Mouse (Mus musculus) kidney, adult 8-10 months (tissue): ENCODE results near the gene Apba1.

ENCODE experiments used
- DNase-seq, 2 experiments: peaks; one replicate each; pipeline ENCODE4 v3.0.0; 2022

The Apba1 gene

GRCm38 (mm10) chr19:23807371-23807770 is 48.7 kb downstream of the Apba1 start:
- no peak for DNase-seq

GRCm38 (mm10) chr19:23809236-23809635 is 50.5 kb downstream of the Apba1 start:
- DNase-seq, result no peak

- no peak for DNase-seq
These were observed 51.8 kb downstream of the Apba1 start for GRCm38 (mm10) chr19:23810512-23810911.

GRCm38 (mm10) chr19:23810976-23811375 is 52.3 kb downstream of the Apba1 start:
- no peak for DNase-seq

GRCm38 (mm10) chr19:23816762-23817161 is 58.1 kb downstream of the Apba1 start:
- DNase-seq, result no peak

- DNase-seq, result no peak
These were observed 58.5 kb downstream of the Apba1 start for GRCm38 (mm10) chr19:23817196-23817595.

GRCm38 (mm10) chr19:23819882-23820281 is 61.2 kb downstream of the Apba1 start:
- no peak for DNase-seq

- DNase-seq, result no peak
These were observed 63.8 kb downstream of the Apba1 start for GRCm38 (mm10) chr19:23822497-23822896.

- DNase-seq, result no peak
These were observed 64.8 kb downstream of the Apba1 start for GRCm38 (mm10) chr19:23823533-23823932.

- no peak for DNase-seq
These were observed 67.6 kb downstream of the Apba1 start for GRCm38 (mm10) chr19:23826251-23826650.

GRCm38 (mm10) chr19:23830761-23831160 is 72.1 kb downstream of the Apba1 start:
- no peak for DNase-seq

- no peak for DNase-seq
These were observed 75.3 kb downstream of the Apba1 start for GRCm38 (mm10) chr19:23833685-23834682.

GRCm38 (mm10) chr19:23834721-23835120 is 76.0 kb downstream of the Apba1 start:
- no peak for DNase-seq

- DNase-seq, result no peak
These were observed 97.1 kb downstream of the Apba1 start for GRCm38 (mm10) chr19:23855832-23856231.

GRCm38 (mm10) chr19:23858091-23858490 is 99.4 kb downstream of the Apba1 start:
- DNase-seq, result no peak

- no peak for DNase-seq
These were observed 100.1 kb downstream of the Apba1 start for GRCm38 (mm10) chr19:23858781-23859180.

GRCm38 (mm10) chr19:23860151-23860820 is 101.6 kb downstream of the Apba1 start:
- peak; percentile 8 to 21 for DNase-seq

- DNase-seq, result peak; percentile 4 to 15
These were observed 104.0 kb downstream of the Apba1 start for GRCm38 (mm10) chr19:23862736-23863135.

- peak; percentile 76 to 87 for DNase-seq
These were observed 105.3 kb downstream of the Apba1 start for GRCm38 (mm10) chr19:23863959-23864358.

GRCm38 (mm10) chr19:23866045-23866444 is 107.4 kb downstream of the Apba1 start:
- no peak for DNase-seq

GRCm38 (mm10) chr19:23867052-23867451 is 108.4 kb downstream of the Apba1 start:
- DNase-seq, result no peak

- DNase-seq, result no peak
These were observed 108.9 kb downstream of the Apba1 start for GRCm38 (mm10) chr19:23867589-23867988.

- DNase-seq, result no peak
These were observed 115.8 kb downstream of the Apba1 start for GRCm38 (mm10) chr19:23874502-23874901.

GRCm38 (mm10) chr19:23875819-23876218 is 117.1 kb downstream of the Apba1 start:
- no peak for DNase-seq
